Mouse (Mus musculus) brain, adult 2 months (tissue): ENCODE measurements around the gene Ly6g6d.

ENCODE experiments used
- DNase-seq: peaks from one replicate; pipeline ENCODE4 v3.0.0; 2011; ENCODE audit warnings: low read depth, low spot score

Ly6g6d gene

GRCm38 (mm10) chr17:35068213-35068914 lies 9.5 kb downstream of the Ly6g6d start:
- peak; percentile 65 for DNase-seq

DNA sequence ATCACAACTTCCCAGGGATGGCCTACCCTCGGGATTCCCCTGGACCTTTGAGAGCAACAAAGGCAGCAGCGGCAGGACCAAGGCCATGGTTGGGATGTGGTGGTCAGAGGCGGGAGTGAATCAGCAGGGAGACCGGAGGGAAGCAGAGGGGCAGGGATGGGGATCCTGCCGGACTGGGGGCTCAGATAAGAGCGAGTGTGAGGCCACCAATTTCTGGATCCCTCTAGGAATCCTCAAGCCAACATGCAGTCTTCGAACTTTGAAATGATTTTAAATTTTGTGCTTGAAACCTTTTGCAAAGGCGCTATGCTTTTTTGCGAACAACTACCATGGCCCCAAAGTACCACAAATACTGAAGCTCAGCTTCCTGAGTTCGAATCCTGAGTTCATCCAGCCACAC lies 11.8 kb downstream of the Ly6g6d start, which contains the start of gene Mpig6b:
Mpig6b (minus strand) TSS at position 101 of the 400 bp plus-strand sequence.
- no peak for DNase-seq

DNA sequence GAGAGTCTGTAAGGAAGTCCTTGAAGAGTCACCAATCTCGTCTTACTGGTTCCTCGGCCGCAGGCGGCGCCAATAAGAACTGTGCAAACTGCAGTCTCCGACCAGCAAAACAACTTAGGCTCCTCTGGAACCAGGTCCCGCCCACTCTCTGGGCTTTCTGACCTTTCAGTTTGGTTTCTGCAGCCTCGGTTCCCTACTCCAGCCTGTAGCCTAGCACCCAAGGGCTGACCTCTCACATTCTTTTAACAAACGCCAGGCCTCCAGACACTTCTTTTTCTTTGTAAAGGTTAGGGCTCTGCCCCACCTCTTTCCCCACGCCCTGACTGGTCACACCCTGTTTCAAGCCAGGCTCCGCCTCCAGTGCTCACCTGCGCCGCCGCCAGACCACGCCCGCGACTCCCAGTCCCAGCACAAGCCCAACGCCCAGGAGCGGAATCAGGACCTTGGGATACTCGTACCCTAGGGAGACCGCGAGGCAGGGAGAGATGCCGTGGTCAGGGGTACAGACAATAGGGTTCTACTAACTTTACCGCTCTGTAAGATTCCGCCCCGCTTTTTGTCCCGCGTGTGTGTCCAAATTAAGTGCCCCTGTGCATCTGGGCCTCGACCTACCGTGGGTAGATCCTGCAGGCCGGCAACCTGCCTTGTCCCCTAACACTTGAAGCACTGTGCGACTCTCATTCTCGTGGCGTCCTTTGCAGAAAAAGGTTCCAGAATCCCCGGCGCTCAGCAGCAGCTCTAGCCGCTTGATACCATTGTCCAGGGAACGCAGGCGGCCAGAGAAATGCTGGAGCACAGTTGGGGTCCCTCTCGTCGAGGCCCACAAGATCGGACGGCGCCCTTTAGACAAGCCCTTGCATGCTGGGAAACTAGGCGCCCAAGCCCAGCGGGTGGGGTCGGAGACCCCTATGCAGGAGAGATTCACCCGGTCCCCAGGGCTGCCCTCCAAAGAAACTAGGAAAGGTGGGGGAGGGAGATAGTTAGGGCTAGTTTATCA lies 12.6 kb downstream of the Ly6g6d start, which contains the start of gene Ly6g6c:
Ly6g6c (plus strand) TSS at position 438 of the 997 bp plus-strand sequence.
- peak; percentile 52 for DNase-seq

DNA sequence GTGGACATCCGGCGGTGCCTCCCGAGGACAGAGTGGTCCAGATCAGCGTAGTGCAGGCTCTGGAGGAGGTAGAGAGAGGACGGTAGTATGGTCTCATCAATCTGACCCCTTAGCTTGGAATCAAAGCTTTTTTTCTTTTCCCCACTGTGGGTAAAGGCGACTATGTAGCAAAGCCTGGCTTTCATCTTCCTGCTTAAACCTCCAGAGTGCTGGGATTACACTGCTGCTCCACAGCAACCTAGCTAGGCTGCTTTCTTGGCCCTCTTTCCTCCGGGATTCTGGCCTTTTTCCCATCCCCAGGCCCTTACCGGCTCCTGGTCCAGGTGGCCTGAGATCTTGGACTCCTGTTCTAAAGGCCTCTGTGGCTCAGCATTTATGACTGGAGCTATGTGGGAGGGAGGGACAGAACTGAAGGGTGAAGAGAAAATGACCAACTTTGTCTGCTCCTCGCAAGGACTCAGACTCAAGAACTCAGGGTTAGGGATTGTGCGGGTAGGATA lies 13.4 kb downstream of the Ly6g6d start:
- DNase-seq, result peak; percentile 72

GRCm38 (mm10) chr17:35063466-35063865 lies 14.4 kb downstream of the Ly6g6d start:
- DNase-seq, result peak; percentile 51

DNA sequence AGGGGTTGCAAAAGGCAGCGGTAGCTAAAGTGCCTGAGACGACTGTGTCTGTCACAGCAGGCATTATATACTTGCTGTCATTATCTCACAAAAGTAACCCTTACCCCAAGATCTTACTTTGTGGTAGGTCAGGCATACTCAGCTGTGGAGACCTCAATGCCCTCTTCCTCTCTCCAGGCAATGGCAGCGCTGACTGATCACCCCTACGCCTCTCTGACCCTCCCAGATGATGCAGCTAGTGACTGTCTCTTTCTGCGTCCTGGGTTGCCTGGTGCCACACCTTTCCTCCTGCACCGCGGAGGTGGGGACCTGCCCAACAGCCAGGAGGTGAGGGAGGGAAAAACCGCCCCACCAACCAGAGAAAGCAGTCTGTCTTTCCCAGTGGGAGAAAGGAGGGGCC lies 16.6 kb downstream of the Ly6g6d start:
- no peak for DNase-seq

- DNase-seq, result no peak
Observed at GRCm38 (mm10) chr17:35060737-35061297, 17.0 kb downstream of the Ly6g6d start.

GRCm38 (mm10) chr17:35060071-35060470 lies 17.8 kb downstream of the Ly6g6d start:
- DNase-seq, result no peak

GRCm38 (mm10) chr17:35058911-35059892 lies 18.7 kb downstream of the Ly6g6d start, which contains the start of gene Ddah2:
TSS of gene Ddah2 (plus strand) at chr17:35059035.
- DNase-seq, result peak; percentile 77

DNA sequence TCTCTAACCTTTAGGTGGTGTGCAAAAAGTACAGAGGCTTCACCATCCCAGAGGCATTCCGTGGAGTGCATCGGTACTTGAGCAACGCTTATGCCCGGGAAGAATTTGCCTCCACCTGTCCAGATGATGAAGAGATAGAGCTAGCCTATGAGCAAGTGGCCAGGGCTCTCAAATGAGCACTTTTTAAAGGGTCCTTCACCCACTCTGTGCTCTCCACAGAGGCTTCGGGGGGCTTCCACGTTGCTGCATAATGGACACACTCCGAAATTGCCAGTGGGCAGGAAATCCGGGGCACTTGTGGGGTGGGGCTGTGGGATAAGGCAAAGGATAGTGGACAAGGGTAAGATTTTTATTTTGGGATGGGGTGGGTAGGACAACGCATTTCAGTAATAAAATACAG lies 19.5 kb downstream of the Ly6g6d start:
- no peak for DNase-seq

- no peak for DNase-seq
Observed at GRCm38 (mm10) chr17:35057090-35057489, 20.8 kb downstream of the Ly6g6d start.

DNA sequence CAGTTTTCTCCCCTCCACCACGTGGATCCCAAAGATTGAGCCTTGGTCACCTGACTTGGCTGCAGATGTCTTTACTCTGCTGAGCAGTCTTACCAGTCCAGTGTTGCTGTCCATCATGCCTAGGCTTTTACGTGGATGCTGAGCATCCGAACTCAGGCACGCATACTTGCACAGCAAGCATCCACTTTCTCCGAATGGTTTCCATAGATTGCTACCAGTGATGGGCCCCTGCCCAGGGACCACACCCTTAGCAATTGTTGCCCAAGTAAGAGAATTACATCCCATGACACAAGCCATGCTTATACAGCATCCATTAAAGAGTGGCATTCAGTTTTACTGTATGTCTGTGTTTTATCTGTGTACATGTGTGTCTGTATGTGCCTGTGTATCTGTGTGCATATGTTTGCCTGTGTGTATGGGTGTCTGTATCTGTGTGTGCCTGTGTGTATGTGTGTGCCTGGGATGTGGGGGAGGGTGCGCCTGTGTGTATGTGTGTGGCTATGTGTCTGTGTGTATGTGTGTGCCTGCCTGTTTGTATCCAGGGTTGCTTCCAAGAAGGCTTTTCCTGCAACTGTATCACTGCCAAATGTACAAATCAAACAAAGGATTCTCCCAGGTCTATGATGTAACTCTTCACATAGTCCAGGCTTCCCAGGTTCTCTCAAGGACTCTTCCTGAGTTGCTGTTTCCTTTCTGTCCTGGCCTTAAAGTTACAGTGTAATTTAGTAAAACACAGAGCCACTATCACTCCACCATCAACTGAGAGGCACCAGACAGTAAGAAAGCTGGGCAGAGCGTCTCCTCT lies 22.0 kb downstream of the Ly6g6d start:
- no peak for DNase-seq

- no peak for DNase-seq
Observed at GRCm38 (mm10) chr17:35052271-35052798, 25.5 kb downstream of the Ly6g6d start.

- peak; percentile 77 for DNase-seq
Observed at GRCm38 (mm10) chr17:35051156-35052086, 26.4 kb downstream of the Ly6g6d start.

DNA sequence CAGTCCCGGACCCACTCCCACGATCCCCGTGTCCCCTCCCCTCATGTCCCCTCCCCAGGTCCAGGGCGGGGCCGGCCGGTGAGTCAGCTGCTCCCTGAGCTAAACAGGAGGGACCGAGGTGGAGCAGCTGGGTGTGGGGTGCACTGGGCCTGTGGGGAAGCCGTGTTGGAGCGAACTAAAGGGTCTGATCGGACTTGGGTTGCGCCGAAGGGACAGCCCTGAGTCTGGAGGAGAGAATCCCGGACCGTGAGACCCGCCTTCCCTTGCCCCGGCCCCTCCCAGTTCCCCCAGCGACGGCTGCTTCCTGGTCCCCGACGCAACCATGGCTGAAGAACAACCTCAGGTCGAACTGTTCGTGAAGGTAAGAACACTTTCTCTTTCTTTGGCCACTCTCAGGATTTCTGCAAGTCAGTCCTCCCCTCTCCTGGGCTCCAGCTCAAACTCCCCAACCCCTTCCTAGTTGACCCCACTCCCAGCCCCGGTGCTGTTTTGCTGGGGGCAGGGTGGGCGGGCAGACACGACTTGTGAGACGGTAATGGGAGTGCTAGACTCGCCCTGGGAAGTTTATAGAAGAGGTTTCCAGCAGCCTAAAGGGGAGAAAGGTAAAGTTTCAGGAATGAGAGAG lies 27.6 kb downstream of the Ly6g6d start:
- peak; percentile 29 for DNase-seq

- no peak for DNase-seq
Observed at GRCm38 (mm10) chr17:35049561-35050016, 28.3 kb downstream of the Ly6g6d start, which contains the start of gene Clic1. TSS of gene Clic1 (plus strand) at chr17:35049966.

DNA sequence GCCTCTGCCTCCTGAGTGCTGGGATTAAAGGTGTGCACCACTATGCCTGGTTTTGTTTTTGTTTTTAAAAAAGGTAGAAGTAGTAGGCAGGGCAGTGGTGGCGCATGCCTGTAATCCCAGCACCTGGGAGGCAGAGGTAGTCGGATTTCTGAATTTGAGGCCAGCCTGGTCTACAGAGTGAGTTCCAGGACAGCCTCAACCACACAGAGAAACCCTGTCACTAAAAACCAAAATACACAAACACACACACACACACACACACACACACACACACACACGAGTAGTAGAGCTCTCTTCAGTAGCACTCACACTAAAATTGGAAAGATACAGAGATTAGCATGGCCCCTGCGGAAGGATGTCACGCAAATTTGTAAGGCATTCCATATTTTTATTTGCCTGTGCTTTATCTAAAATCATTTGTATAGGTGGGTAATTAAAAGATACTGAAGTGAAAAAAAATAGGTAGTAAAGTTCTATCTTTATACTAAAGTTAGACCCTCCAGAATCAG lies 28.9 kb downstream of the Ly6g6d start:
- no peak for DNase-seq
